Mouse (Mus musculus) granulocyte monocyte progenitor cell, adult 5-6 weeks (primary cell): Measurements from ENCODE around the gene Sprtn. TPM values are rescaled to one million over a fixed set of nuclear protein-coding genes. Genes with fewer than 3 reads are reported as not detected.

ENCODE experiments used
- ATAC-seq: replicated peaks from 2 replicates; pipeline ENCODE4 v1.8.0; 2016; ENCODE audit warnings: mild to moderate bottlenecking, moderate TSS enrichment, inconsistent platforms; ENCODE audit not compliant: poor library complexity, severe bottlenecking
- total RNA-seq, 2 experiments: library from RNA; stranded (forward) in 1 of 2; stranded (reverse) in 1 of 2; fragments of 200-712, 200-1000 nt in 1 of 2; fragments of >200 nt in 1 of 2; fragmentation: Nextera tagmentation in 1 of 2; gene quantifications; 2 replicates each; pipeline ENCODE4 v1.2.3; 2014 to 2017

The Sprtn gene
- total RNA-seq, 2 experiments from 2014 or later, result 18.5 to 20.9 TPM

DNA sequence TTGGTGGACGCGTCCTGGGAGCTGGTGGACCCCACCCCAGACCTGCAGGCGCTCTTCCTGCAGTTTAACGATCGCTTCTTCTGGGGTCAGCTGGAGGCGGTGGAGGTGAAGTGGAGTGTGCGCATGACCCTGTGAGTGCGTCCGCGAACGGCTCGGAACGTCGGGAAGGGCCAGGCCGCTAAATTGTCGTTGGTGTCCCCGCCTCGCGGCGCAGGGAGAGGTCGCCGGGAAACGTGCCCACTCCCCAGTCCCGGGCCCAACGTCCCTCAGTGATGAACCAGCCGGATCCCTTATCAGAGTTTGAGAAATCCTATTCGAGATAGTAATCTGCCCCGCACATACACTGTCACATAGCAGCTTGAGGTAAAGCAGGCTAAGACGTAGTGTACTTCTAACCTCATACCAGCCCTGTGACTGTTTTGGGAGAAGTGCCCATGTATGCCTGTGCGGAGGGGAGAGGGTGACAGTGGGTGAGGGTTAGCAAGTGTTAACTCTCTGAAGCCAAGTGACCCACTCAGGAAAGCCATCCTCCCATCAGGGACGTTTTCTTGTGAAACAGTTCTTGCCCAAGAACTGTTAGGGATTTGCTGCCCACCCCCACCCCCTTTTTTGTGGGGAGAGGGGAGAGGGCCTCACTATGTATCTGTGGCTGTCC, 692 bp downstream of the Sprtn start:
- ATAC-seq, result 0 out of 2 replicates have a peak, but pooled peaks have one; percentile 1

DNA sequence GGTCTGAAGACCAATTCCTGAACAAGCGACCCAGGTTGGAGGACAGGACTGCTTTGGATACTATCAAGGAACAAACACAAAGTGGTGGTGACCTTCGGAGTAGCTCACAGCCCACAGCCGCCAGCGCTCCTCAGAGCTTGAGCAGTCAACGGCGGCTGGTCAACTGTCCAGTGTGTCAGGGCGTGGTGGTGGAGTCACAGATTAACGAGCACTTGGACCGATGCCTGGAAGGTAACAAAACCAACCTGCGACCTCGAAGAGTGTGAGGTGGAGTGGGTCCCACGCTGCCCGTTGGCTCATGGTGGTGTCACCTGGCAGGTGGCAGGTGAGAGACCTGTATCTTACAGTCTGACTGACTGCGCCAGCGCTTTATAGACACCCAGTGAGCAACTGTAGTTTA, 5.5 kb downstream of the Sprtn start:
- ATAC-seq, result no peak

DNA sequence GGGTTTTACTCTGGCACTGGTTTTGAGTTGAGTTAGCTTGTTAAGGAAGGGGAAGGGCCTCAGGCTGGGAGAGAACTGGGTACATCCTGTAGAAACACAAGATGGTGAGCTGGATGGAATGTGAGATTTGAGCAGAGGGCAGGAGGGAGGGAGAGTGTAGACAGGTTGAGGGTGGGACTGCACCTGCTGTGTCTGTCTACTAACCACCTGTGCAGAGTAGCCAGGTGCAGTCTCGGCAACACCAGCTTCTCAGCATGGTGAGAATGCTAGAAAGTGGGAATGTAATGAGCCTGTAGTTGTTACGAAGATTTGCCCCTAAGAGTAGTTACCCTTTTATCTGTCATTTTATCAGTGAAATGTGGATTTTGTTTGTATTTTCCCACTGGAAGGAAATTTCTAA, 7.8 kb downstream of the Sprtn start:
- no peak for ATAC-seq

DNA sequence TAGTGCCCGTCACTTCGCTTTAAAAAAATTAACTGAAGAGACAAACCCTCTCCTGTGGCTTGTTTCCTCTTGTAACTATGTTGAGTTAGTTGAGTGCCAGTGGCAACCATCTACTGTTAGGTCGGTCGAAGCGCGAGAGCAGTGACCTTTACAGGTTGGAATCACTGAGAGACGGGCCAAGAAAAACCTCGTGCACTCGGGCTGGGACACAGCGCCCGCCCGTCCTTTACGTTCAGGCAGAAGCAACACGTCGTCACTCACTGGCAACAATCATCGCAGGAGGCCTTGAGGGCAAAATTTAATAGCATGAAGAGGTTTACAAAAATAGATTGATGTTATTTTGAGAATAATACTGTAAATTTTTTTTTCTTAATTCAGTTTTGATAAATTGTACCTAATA, 12.2 kb downstream of the Sprtn start:
- no peak for ATAC-seq

DNA sequence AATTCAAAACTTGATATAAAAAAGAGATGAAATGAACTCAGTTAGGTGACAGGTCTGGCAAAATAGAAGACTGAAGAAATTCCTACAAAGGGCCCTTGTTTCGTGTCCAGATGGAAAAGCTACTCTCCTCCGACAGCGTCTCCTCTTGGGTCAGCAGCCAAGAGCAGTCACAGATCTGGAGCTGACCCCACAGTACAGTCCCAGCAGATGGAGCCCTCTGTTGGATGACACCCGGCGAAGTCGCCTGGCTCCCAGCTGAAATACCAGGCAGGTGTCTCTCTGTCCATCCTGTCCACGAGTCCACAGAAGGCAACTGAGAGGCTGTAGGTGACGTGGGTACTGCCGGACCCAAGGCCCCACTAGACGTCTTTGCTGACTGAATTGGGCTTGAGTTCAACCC, 12.7 kb downstream of the Sprtn start:
- ATAC-seq, result no peak

DNA sequence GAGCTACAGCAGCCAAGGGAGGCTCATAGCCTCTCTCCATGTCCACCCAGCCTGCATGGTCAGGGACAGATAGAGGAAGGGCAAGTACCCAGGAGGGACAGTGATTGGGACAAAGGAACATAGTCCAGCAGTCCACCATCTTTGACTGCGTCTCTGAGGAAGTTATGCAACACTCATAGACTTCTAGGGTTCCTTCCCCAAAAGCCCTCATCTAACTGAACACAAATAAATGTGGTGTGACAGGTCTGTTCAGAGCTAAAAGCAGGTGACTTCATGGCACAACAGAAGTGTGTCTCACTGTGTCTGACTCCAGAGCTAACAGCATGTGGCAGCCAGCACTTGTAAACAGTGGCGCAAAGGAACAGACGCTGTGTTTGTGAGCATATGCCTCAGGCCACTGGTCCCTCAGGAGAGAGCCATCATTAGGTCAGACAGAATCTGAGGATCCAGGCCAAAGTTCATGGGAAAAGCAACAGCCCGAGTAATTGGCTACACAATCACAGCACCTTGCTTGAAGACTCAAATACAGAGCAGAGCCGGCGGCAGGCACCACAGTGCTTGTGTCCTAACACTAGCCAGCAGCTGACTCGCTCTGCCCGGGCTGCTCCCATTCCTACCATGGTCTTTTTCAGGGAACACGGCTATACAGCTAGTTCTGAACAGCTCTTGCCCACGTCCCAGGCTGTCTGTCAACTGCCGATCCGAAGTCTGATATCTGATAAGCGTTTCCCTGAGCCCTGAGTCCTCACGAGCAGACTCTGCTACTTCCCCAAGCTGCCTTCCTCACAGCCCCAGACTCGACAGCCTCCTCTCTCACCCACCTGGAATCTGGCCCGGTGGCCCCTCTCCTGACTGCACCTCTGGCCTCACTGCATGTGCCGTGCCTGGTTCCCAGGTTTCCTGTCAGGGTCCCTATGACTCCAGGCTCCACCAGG, 14.5 kb downstream of the Sprtn start:
- ATAC-seq, result peak; percentile 84

DNA sequence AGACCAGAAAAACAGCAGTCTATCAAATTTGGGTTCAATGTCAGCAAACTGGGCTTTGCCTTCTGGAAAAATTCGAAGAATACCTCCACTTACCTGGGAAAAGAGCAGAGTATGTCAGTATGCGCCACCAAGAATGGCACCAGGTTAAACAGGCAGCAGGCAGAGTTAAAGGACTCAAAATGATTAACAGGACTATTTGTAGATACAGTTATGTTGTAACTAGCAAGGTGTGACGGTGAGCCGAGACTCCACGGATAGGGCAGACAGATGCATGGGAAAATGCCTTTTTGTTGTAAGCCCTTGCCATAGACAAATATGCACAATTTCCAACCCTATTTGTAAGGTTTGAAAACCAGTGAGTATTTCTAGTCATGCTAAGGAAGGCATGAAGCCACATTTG, 16.4 kb downstream of the Sprtn start:
- no peak for ATAC-seq

DNA sequence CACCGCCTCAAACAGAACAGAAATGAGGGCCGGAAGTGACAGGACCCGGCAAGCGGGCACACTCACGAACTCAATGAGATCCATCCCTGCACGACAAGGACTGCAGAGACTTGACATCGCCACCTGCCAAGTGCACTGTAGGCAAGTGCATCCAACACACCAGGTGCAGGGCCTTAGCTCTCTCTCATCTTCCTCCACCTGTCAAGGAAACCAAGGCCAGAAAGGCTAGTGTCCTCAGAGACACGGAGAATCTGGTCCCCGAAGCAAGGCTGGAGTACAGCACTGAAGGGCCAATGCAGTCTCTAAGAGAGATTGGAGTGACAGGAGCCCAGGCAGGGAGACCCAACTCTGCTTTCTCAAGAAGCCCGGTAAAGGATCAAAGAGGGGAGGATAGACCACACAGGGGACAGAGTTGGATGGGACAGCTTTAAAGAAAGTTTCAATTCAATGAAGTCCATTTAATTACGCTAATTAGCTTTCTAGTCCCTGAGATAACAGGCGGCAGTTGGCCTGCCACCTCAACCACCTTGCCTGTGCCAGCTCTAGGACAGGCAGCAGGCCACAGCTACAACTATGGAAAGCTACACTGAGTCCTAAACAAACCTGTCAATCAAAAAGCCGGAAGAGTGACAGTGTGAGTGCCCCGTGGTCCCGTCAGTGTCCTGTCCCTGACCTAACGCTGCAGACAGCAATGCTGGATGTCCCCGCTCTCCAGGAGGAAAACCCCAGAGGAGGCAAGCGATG, 20.2 kb downstream of the Sprtn start:
- no peak for ATAC-seq

DNA sequence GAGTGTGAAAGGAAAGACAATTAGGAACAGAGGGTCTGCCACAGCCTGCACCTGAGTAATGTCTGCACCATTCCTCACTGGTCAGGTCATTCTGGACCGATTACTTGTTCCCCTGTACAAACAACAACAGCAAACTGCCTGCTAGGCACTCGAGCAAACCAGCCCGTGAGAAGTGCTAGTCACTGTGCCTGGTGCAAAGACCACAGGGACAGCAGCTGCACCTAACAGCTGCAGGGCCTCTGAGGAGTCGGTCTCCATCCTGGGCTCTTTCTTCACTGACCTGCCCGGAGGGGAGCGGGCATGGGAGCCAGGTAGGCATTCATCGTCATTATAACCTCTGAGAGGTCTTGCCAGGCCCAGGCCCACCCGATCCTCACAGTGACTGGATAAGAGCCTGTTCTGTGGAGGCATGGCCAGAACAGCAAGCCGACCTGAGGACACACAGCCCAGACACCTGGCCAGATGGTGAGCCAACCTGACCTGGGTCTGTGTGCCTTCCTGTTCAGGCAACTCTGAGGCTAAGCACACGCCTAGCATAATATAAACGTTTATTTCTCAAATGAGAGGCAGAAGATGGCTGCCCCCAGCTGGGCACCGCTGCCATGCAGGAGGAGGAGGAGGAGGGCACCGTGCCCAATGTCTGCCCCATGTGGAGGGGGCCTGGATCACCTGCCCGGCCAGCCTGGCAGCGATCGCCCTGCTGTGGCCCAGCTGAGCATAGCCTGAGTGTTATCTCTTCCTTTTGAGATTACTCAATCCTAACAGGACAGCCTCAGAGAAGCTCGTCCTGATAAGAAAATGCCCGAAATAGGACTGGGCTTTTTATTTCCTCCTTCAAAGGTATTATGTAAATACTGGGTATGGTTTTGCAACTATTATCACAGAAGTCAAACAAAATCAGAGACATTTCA, 23.9 kb downstream of the Sprtn start:
- peak; percentile 58 for ATAC-seq

DNA sequence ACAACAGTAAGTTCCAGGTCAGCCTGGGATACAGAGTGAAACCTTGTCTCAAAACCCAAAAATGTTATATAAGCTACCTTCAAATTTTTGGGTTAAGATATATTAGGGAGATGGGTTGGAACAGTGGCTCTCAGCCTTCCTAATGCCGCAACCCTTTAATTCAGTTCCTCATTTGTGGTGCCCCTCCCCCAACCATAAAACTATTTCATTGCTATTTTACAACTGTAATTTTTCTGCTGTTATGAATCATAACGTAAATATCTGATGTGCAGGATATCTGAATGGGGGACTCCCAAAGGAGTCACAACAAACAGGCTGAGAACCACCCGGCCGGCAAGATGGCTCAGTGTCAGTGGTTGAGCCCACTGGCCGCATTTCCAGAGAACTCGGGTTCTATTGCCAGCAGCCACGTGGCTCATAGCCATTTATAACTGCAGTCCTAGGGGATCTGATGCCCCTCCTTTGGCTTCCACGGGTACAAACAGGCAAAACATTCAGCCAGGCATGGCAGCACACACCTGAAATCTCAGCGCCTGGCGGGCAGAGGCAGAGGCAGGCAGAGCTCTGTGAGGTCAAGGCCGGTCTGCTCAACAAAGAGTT, 24.9 kb downstream of the Sprtn start:
- ATAC-seq, result peak; percentile 24

DNA sequence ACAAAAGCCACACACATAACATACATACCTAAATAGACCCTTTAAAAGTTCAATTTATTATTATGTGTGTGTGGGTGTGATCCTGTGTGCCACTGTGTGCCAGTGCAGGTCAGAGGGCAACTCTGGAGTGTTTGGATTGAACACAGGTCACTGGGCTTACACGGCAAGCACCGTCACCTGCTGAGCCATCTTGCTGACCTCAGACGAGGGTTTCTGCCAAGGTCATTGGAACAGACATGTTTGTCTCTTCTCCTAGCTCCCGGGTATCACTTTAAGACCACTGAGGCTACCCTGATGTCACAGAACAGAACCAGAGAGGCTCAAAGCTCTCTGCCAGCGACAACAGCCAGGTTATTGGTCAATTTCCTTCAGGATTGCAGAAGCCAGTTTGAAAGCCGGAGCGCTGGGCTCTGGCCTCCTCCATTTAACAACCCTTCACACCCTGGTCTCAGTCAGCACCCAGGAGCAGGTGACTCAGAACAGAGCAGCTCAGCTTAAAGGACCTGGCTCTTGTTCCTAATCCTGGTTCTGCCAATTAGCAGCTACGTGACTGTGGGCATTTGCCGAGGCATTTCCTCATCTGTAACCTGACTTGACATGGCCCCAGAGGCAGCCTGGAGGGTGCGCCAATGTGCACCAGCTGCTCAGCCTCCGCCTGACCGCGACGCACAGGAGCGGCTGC, 26.4 kb downstream of the Sprtn start:
- peak; percentile 43 for ATAC-seq

DNA sequence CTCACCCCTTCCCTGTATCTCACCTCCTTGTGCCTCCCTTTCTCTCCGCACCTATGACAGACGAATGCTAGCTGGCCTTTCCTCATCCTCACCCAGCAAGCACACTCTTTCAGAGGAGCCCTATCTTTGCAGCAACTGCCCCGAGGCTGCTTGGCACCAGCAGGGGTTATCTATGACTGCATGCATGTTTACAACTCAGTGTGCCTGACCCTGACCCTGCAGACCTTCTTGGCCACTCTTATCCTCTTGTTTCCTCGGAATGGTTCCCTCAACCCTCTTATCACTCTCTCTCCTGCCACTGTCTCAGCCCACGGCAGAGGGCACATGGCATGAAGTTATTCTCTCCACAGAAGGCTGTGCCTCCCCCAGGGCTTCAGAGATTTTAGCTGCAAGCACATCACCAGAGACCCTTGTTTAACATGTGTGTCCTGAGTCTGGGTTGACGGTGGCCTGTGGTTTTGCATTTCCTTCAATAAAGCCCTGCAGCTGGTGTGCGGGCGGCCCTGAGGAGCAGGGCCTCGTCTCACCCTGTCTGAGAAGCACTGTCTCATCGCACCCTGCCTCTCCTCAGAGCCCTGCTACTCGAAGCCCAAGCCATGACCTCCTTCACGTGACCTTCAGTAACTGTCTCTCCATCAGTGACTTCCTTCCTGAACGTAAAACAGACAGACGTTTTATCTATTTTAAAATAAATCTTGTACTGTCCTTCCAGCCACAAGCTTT, 28.0 kb downstream of the Sprtn start:
- ATAC-seq, result 0 out of 2 replicates have a peak, but pooled peaks have one; percentile 10

DNA sequence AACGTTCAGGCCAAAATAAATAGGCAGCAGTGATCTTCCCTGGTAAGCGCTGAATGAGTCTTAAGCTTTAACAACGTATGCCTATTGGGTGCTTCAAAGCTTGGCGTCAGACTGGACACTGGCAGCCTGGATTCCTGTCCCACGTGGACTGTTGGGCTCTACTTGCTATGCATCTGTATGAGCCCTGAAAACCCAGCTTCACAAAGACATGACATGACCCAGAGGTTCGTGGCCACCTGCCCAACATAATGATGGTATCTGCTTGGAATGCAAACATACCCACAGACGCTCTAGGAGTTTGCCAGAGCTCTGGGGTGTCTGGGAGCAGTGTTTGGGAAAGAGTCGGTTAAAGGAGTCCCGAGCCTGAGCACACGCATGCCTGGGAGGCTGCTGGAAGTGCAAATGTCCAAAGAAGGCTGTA, 28.7 kb downstream of the Sprtn start:
- ATAC-seq, result no peak

DNA sequence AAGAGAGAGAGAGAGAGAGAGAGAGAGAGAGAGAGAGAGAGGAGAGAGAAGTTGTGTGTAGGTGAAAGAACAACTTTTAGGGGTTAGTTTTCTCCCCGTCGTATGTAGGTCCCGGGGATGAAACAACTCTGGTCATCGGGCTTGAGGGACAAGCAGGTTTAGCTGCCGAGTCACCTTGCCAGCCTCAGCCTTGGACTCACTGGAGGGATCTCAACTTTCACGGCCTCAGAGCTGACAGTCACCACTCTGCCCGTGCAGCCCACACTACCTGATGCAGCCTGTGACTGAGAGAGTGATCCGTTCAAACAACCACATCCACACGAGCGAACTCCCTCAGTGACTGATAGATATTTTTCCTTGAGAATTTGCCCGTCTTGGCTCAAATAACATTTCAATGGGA, 31.3 kb downstream of the Sprtn start:
- no peak for ATAC-seq

DNA sequence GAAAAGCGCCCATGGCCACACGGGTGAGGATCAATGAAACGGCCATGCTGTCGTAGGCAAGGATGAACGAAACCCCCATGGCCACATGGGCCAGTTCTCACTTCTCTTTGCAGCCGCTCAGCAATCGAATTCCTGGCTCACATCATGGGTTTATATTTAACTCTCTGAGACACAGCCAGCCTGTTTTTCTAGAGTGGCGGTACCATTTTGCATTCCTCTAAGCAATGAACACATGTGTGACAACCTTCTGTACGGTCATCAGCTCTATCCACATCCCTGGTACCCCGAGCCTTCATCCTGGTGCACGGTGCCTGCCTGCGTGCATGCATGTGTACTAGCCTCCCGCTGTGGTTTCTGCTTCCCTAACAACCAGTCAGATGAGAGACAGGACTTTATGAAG, 32.4 kb downstream of the Sprtn start:
- ATAC-seq, result no peak

DNA sequence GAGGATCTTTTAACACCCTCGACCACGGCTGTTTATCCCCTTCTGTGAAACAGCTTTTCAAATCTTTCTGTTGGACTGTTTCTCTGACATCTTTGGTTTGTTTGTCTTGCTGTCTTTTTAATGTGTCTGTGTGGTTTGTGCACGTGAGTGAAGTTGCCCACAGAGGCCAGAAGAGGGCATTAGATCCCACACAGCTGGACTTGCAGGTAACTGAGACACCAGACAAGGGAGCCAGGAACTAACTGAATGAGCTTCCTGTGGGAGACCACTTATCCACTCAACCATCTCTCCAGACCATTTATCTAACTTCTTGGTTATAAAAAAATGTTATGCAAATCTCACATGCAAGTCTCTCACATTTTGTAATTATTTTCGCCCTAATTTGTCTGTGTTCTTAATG, 33.0 kb downstream of the Sprtn start:
- ATAC-seq, result no peak

DNA sequence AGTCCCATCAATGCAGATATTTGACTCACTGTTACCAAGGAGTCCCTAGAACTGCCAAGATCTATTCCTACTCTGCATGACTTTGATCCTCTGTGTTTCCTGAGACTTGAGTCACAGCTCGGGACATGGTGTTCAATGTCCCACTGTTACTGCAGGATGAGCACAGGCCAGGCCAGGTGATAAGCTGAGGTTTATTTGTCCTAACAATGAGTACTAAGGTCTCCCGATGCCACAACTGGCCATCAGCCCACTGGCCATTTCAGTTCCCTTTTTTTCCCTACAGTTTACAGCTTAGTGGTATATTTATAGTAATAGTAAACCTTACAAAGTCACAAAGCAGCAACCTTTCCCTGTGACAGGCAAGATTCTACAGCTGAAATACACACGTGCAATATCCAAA, 34.7 kb downstream of the Sprtn start:
- ATAC-seq, result peak; percentile 39; the same call in 1 of the 2 replicates

DNA sequence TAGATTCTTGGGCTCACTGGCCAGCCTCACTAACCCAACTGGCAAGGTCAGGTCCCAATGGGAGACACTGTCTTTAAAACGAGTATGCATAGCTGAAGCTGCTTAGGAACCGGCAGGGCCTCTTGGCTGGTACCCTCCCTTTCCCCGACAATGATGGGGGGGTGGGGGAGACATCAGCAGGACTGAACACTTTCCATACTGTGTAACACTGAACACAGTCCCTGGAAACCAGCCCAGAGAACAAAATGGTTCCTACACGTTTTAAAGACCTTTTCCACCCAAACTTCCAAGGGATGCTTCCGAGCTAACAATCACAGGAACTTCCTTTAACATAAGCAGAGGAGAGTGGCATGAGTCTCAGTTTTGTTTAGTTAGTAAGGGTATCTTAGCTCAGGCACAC, 37.4 kb downstream of the Sprtn start:
- ATAC-seq, result no peak
